Mouse (Mus musculus) liver, embryonic 14.5 days (tissue): Measurements from ENCODE around the gene Ccdc185. TPM values are rescaled to one million over a fixed set of nuclear protein-coding genes. Genes with fewer than 3 reads are reported as not detected.

Experiments
- ATAC-seq: fragments of 200-750 bp; cut with Nextera tagmentation; 2 replicates; pipeline ENCODE4 v1.8.0; 2017; ENCODE audit warnings: moderate number of reproducible peaks, mild to moderate bottlenecking, moderate library complexity; ENCODE audit not compliant: insufficient read depth
- DNase-seq, 3 experiments: peaks; one replicate each; pipeline ENCODE4 v3.0.0-alpha.2; 2012 to 2013; ENCODE audit warnings: low read depth in 3 of 3, low spot score in 3 of 3
- H3K27ac ChIP-seq: fragments of 300-500 bp; sonication (generic); 2 replicates; pipeline ENCODE4 v1.5.1; 2014; ENCODE audit warnings: moderate library complexity, mild to moderate bottlenecking, control low read depth, inconsistent platforms
- H3K27me3 ChIP-seq: fragments of 300-500 bp; sonication (generic); 2 replicates; pipeline ENCODE4 v1.6.1; 2014; ENCODE audit warnings: mild to moderate bottlenecking, low read length, moderate library complexity; ENCODE audit not compliant: control insufficient read depth, insufficient read depth
- H3K36me3 ChIP-seq: fragments of 300-500 bp; sonication (generic); replicated peaks from 2 replicates; pipeline ENCODE4 v1.6.1; 2014; ENCODE audit warnings: low read depth; ENCODE audit not compliant: control insufficient read depth, insufficient read depth
- H3K4me1 ChIP-seq, 2 experiments: fragments of 200-500 bp in 1 of 2; fragments of 300-500 bp in 1 of 2; sonication (generic) in 1 of 2; replicated peaks; 2 replicates each; pipeline ENCODE4 v1.6.1; 2012 to 2014; ENCODE audit warnings: antibody characterized with exemption in 1 of 2, inconsistent platforms in 1 of 2, low read length in 1 of 2; ENCODE audit not compliant: control insufficient read depth in 2 of 2, insufficient read depth in 2 of 2
- H3K4me2 ChIP-seq: fragments of 300-500 bp; sonication (generic); 2 replicates; pipeline ENCODE4 v1.6.1; 2014; ENCODE audit warnings: low read depth, mild to moderate bottlenecking, control low read depth, moderate library complexity
- H3K4me3 ChIP-seq, 2 experiments: fragments of 200-500 bp in 1 of 2; fragments of 300-500 bp in 1 of 2; sonication (generic) in 1 of 2; 2 replicates each; pipeline ENCODE4 v1.5.1; 2012 to 2014; ENCODE audit warnings: low read depth in 2 of 2, low read length in 2 of 2, mild to moderate bottlenecking in 2 of 2, control low read depth in 1 of 2, inconsistent platforms in 1 of 2, moderate library complexity in 1 of 2; ENCODE audit not compliant: insufficient read depth in 1 of 2
- H3K9ac ChIP-seq: fragments of 300-500 bp; sonication (generic); replicated peaks from 2 replicates; pipeline ENCODE4 v1.6.1; 2014; ENCODE audit warnings: mild to moderate bottlenecking, control low read depth, moderate library complexity
- H3K9me3 ChIP-seq: fragments of 300-500 bp; sonication (generic); 2 replicates; pipeline ENCODE4 v1.6.1; 2016; ENCODE audit warnings: low read length, mixed read lengths; ENCODE audit not compliant: control insufficient read depth
- CTCF ChIP-seq: IDR thresholded peaks from 2 replicates; pipeline ENCODE4 v1.5.1; 2016; ENCODE audit warnings: antibody characterized with exemption, low read depth, control low read depth
- EP300 ChIP-seq: IDR thresholded peaks from 2 replicates; pipeline ENCODE4 v1.6.1; 2016; ENCODE audit warnings: antibody characterized with exemption, low read depth
- WGBS: fragments of 180-500 bp; shearing (Covaris S2); extraction: QIAGEN DNeasy Blood & Tissue Kit; methylation state at CpG from one replicate; pipeline ENCODE4 v1.1.7; 2014; ENCODE audit not compliant: insufficient replicate concordance; 5-methylcytosine and 5-hydroxymethylcytosine counted together
- polyA plus RNA-seq, 2 experiments: library from polyadenylated mRNA; depleted of rRNA in 1 of 2; stranded (reverse) in 1 of 2; unstranded in 1 of 2; fragments of >200 nt; fragmentation: Nextera tagmentation in 1 of 2; extraction: Ambion mirVana in 1 of 2; gene quantifications; 2 replicates each; pipeline versions ENCODE4 v1.2.1 to v1.2.3; 2012 to 2014

Gene Ccdc185
- polyA plus RNA-seq, 2 experiments, result not detected

GRCm38 (mm10) chr1:182763716-182764461 is 14.9 kb upstream of the Ccdc185 start, which contains the start of gene Susd4:
Gene Susd4, plus strand, starts transcription at chr1:182763860.
- TF ChIP-seq EP300, result no peak
- no peak for TF ChIP-seq CTCF
- ATAC-seq (peak; percentile 41; the same call in 1 of the 2 replicates), DNase-seq (no peak)
- H3K4me2 ChIP-seq, result peak within 1 kb of the TSS; percentile 59
- no peaks in the 10 kb centered on the region for H3K36me3 ChIP-seq
- H3K27me3 ChIP-seq, result peaks cover 19% of the 10 kb centered on the region
- H3K9me3 ChIP-seq, result no peaks in the 10 kb centered on the region
- H3K9ac ChIP-seq, result no peak within 1 kb of the TSS
- under 1% methylated on average over 78 of the region's 95 CpGs for WGBS
- H3K4me3 ChIP-seq, result peak within 1 kb of the TSS; percentile 18 to 43
- H3K4me1 ChIP-seq, result no peaks in the 10 kb centered on the region
- no peak within 1 kb of the TSS for H3K27ac ChIP-seq

- TF ChIP-seq EP300 (no peak), CTCF (no peak)
- Histone ChIP-seq H3K27me3 (peaks cover 19% of the 10 kb centered on the region), H3K4me1 (no peaks in the 10 kb centered on the region), H3K27ac (no peak overlapping the region), H3K4me2 (peak overlapping the region; percentile 59), H3K36me3 (no peaks in the 10 kb centered on the region), H3K9ac (no peak overlapping the region), H3K4me3 (peak overlapping the region; percentile 6 to 43), H3K9me3 (no peaks in the 10 kb centered on the region)
- ATAC-seq (no peak), DNase-seq (no peak)
- 11% methylated on average over 17 of the region's 17 CpGs for WGBS
These were observed 14.3 kb upstream of the Ccdc185 start for GRCm38 (mm10) chr1:182763191-182763715.

DNA sequence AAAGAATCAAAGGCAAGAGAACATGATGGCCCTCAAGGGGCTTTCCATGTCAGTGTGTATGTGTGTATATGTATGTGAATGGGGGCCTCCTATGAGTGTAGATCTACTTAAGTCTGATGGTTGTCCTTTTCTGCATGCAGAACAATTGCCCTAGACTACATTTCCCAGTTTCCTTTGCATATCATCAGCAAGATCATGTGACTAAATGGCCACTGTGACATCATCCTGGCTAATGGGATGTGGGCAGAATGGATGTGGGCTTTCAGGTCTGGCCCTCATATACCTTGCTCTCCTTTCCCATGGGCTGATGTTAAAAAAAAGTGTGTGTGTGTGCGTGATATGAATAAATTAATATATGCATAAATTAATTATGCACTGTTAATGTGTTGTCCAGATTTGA is 9.8 kb upstream of the Ccdc185 start:
- TF ChIP-seq CTCF, result no peak
- no peak for TF ChIP-seq EP300
- whole genome bisulfite sequencing, result 71% methylated on average over 1 of the region's 1 CpGs
- Histone ChIP-seq H3K9me3 (no peaks in the 10 kb centered on the region), H3K27ac (no peak overlapping the region), H3K4me3 (no peak overlapping the region), H3K27me3 (peaks cover 6% of the 10 kb centered on the region), H3K4me1 (no peaks in the 10 kb centered on the region), H3K4me2 (no peak overlapping the region), H3K36me3 (no peaks in the 10 kb centered on the region), H3K9ac (no peak overlapping the region)
- ATAC-seq (no peak), DNase-seq (no peak)

DNA sequence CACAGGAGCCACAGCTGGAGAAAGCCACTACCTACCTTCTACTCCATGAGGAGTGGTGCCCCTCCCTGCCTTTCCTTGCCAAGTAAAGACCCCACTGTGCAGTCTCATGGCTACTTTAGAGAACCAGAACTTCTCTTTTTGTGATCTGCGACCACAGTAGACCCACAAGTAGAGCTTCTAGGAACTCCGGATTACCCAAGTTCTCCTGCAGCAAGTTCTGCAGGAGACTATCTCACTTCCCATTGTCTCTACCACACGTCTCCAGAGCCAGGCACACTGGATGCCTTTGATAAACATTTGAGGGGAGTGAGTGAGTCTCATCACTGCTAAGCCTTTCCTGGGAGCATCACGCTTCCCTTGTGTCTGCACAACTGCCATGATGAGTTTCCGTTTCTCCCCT is 5.9 kb upstream of the Ccdc185 start:
- 24% methylated on average over 5 of the region's 5 CpGs for WGBS
- ATAC-seq (no peak), DNase-seq (no peak)
- Histone ChIP-seq H3K4me2 (no peak overlapping the region), H3K36me3 (no peaks in the 10 kb centered on the region), H3K27ac (no peak overlapping the region), H3K27me3 (no peaks in the 10 kb centered on the region), H3K4me1 (no peaks in the 10 kb centered on the region), H3K4me3 (no peak overlapping the region), H3K9me3 (no peaks in the 10 kb centered on the region), H3K9ac (no peak overlapping the region)
- TF ChIP-seq EP300, result no peak
- no peak for TF ChIP-seq CTCF

DNA sequence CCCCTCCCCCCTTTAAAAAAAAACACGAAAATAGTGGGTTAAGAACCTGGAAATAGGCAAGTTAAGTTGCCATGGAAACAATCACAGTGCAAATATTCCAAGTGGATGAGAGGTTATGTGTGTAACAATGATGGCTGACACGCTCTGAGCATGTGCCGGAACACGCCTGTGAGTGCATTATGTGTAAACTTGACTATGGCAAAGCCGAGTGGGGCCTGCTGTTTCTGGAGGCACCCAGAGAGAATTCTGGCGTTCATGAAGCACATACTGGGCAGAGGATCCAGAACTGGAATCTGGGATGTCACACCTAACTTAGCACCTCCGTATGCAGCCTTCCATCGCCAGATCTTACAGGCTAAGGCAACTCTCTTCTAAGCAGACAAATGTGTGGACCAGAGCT is 4.7 kb upstream of the Ccdc185 start:
- no peak for ATAC-seq
- no peak overlapping the region for H3K9ac ChIP-seq
- no peak overlapping the region for H3K27ac ChIP-seq
- no peak for DNase-seq
- TF ChIP-seq CTCF (no peak), EP300 (no peak)
- no peaks in the 10 kb centered on the region for H3K36me3 ChIP-seq
- 65% methylated on average over 8 of the region's 8 CpGs for WGBS
- no peak overlapping the region for H3K4me2 ChIP-seq
- no peaks in the 10 kb centered on the region for H3K27me3 ChIP-seq
- no peaks in the 10 kb centered on the region for H3K4me1 ChIP-seq
- H3K9me3 ChIP-seq, result no peaks in the 10 kb centered on the region
- H3K4me3 ChIP-seq, result no peak overlapping the region
